Mouse (Mus musculus) spleen, postnatal 36 days (tissue): ENCODE measurements around the gene Ddah1.
"Not testable (repeated sequence)": the region's sequence is repeated elsewhere in the genome, so short reads cannot be mapped to it uniquely, and the experiment has no call there.

Experiments used
- DNase-seq, 2 experiments: peaks; one replicate each; pipeline ENCODE4 v3.0.0; 2022; ENCODE audit warnings: low spot score in 2 of 2, mixed read lengths in 1 of 2

Gene Ddah1

DNA sequence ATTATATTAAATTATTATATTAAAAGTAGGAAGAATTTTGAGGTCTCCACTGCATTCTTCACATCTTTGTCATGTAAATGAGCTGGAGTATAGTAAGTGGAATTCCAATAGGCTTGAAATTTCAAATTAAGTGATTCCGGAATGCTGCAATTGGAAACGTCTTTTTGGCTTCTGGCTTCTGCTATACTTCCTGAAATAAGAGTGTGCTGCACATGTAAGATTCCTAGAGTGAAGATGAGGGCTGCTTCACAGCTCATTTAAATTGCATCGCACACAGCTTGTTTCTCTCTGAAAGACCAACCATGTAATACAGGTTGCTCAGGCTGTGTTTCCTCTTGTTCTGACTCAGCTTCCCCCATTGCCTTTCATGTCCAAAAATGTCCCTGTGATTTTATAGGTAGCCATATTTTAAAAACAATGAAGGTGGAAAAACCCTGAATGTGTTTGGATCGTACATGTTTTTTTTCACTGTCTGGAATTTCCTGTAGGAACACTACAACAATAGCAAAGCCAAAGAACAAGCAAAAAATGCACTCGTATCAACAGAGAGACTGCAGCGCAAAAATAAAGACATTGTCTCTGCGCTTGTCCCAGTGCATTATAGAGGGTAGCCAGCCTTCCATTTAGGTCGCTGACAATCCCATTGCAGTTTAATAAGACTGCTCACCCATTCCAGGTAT, 105.7 kb downstream of the Ddah1 start:
- DNase-seq, result no peak

DNA sequence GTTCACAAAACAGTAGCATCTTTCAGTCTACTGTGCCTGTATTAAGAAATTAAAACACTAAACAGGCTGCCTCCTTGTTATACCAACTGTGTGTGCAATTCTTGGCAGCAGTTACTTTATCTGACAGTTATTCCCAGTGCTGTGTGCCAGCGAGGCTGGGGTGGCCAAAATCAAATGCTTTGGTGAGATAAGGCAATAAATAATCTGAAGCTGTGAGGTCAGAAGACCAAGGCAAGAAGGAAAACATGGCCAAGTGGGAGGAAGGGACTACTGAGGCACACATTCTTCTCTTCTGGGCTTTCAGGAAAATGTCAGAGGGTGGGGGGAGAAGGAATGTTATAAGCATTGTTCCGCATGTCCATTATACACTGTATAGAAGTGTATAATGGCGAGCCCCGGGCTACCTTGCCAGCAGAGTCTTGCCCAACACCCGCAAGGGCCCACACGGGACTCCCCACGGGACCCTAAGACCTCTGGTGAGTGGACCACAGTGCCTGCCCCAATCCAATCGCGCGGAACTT, 106.3 kb downstream of the Ddah1 start:
- no peak for DNase-seq

DNA sequence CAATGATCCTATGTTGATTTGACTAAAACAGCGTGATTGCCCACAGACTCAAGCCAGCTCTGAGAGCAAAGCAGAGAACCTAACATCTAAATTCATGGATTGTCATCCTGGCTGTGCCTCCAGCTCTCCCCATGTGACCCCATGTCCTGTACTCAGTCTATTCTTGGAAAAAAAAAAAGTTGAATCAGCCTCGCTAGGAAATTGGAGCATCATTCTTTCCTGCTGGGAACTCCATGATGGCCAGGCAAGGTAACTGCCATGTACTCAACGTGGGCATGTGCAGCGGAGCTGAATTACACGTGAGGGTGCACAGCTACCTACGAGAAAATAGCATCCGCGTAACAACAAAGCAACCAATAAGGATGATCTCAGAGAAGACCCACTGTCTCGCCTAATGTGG, 114.2 kb downstream of the Ddah1 start:
- DNase-seq, result no peak

DNA sequence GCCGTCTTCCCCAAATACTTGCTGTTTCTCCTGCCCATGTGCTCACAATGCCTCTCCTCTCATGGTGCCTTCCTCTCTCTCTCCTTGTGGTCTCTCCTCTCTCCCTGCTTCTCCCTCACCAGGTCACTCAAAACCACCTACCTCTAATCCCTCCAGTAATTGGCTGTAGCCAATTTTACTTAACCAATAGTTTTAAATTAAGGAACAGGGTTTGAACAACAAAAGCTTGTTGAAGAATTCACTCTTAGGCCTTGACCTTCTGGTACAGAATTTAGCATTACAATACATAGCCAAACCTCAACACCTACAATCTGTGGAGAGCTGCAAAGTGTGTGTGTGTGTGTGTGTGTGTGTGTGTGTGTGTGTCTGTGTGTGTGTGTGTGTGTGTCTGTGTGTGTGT, 114.8 kb downstream of the Ddah1 start:
- no peak for DNase-seq

DNA sequence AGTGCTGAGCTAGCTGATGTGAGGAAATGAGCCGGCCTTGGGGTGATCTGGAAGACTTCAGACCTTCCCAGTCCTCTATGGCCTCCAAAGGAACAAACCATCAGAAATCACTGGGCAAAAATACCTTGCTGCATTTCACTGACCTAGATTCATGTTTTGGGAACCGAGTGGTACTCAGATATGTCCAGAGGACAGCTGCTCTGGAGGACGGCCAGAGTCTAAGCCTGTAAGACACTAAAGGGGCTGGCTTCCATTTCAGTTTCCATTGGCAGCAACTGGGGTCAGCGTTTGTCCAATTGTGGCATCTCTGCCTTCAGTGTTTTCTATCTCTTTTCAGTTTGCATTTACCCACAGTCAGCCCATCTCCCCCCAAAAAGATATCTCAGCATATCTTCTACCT, 115.7 kb downstream of the Ddah1 start:
- no peak for DNase-seq

DNA sequence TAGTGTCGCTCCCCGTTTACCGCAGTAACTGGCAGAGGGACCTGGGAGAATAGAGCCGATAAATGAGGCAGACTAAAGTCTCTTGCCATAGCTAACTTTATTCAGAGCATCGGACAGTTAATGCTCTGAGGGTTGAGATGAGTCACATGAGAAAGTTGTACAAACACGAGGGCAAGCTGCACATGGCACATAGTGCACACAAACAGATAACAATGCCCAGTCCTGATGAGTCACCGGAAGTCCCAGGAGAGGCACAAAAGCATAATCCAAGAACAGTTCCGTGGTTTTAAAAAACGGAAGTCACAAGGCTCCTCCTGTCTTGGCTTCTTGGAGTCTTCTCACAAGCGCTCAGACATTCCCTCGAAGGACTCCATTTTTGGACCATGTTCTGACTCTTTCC, 117.6 kb downstream of the Ddah1 start:
- DNase-seq, result no peak

DNA sequence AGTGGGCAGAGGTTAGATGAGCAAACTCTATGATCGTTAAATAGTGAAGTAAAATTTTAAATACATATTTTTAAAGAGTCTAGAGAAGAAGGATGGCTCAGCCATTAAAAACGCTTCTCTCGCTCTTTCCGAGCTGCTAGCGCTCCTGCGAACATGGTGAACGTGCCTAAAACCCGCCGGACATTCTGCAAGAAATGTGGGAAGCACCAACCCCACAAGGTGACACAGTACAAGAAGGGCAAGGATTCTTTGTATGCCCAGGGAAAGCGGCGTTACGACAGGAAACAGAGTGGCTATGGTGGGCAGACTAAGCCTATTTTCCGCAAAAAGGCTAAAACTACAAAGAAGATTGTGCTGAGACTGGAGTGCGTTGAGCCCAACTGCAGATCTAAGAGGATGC, 120.4 kb downstream of the Ddah1 start:
- DNase-seq, result not testable (repeated sequence)

DNA sequence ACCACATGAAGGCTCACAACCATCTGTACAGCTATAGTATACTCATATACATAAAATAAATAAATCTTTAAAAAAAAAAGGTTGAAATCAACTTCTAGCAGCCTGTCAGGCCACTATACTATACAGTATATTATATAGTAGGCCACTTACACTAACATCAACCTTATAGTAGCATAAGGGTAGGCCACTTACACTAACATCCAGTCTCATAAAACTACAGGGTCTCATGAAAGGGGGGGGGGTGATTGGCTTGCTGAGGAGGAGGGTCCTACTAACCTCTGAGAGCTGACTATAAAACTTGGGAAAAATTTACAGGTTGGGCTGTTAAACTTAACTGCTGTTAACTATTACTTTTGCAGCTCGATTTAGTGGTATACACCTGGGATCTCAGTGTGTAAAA, 121.9 kb downstream of the Ddah1 start:
- no peak for DNase-seq

DNA sequence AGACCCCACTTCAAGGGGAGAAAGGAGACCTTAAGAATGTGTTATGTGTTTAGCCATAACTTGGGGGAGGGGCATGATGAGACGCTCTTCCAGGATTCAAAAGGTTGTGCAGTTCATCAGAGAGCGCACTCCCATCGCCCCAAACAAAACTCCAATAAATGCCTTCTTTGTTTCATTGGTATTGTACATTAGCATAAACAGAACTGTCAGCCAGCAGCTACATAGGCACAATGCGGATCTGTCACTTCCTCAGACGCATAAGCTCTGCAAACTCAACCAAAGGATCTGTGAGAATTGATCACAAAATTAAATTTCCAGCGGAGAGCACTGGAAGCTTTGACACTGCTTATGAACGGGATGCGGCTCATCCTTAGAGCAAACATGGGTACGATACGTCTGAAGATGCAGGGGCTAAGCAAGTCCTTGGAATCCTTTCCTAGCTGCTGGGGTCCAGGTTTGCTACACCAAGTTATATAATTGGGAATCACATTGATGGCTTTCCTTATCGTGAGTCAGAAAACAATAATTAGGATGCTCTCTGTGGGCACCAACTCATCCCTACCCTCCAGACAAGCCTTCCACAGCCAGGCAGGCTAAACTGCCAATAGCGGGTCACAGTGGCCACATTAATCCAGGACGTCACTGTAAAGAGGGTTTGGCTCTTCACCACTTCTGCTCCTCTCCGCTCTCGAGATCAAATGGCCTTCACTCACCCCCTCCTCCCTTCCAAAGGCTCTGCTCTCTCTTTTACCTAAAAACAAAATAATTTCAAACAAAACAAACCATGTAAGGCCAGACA, 123.8 kb downstream of the Ddah1 start:
- no peak for DNase-seq

DNA sequence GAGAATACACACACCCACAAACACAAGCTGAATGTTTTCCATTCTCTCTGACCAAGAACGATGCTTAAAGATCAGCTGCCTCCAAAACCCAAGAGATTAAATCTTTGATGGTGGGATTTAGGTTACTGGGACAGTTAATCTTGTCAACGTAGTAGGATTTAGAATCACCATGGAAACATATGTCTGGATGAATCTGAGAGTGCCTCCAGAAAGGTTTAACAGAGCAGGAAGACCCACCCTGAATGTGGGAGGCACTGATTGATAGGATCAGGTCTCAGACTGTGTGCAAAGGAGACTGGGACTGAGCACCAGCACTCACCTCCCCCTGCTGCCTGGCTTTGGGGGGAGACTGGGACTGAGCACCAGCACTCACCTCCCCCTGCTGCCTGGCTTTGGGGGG, 124.8 kb downstream of the Ddah1 start:
- DNase-seq, result no peak

DNA sequence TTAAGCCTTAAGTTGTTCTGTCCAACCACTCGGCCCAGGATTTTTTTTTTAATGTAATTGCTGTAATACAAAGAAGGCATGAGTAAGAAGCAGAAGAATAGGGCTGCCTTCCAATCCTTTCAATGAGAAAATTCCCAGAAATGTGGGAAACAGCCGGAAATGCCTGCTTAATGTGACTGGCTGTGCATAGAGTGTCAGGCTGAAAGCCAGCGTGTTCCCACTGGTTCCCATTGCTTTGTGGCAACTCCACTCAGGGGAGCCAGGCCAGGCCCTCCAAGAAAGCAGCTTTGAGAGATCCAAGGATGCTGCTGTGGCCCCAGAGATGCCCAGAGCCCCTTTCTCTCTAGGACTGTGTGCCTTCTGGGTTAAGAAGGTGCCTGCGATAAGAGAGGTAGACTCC, 126.9 kb downstream of the Ddah1 start:
- DNase-seq, result peak; percentile 5 to 11

DNA sequence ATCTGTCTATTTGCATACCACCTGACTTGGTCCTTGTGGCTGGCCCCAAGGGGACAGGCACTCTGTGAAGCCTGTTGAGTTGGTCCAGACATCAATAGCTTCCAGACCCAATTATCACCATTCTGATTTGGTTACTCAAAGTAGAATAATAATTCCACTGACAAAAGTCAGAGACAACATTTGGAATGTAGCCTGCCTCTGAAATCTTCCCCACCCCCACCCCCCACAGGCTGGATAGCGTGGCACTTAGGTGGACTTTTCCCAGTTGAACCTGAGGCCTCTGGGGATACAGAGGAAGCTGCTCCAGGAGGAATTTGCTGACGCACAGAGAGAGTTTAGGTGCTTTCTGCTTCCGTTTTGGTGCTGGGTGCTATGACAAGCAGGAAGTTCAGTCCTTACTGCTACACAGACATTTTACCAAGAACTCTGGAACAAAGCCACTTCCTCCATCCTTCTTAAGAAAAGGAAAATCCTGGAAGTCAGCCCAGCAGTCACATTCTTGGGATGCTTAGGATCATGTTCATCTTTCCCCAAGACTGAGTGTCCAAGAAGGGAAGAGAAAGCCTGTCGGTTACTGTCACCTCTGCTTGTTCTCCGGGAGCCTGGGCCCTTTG, 127.5 kb downstream of the Ddah1 start:
- DNase-seq, result no peak

DNA sequence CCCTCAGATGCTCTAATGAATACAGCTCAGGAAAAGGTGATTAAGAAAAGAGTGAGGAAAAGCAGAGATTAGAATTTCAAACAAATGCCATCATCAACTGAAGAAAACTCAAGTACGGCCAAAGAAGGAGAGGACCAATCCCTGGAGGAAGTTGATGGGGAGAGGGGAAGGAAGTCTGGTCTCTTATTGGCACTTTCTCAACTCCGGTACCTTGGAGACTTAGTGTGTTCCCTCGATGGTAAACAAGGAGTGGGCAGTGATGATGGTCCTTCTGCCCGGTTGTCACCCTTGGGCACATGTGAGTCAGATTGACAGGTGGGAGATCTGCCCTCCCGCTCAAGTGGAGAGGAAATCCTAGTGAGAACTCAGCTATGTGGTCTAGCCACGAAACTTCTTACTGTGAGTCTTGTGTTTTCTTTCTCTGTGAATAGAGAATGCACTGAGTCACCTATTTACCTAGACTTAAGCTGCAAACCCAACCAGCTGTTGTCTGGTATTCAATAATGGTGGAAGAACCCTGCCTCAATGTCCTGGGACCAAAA, 129.0 kb downstream of the Ddah1 start:
- no peak for DNase-seq

DNA sequence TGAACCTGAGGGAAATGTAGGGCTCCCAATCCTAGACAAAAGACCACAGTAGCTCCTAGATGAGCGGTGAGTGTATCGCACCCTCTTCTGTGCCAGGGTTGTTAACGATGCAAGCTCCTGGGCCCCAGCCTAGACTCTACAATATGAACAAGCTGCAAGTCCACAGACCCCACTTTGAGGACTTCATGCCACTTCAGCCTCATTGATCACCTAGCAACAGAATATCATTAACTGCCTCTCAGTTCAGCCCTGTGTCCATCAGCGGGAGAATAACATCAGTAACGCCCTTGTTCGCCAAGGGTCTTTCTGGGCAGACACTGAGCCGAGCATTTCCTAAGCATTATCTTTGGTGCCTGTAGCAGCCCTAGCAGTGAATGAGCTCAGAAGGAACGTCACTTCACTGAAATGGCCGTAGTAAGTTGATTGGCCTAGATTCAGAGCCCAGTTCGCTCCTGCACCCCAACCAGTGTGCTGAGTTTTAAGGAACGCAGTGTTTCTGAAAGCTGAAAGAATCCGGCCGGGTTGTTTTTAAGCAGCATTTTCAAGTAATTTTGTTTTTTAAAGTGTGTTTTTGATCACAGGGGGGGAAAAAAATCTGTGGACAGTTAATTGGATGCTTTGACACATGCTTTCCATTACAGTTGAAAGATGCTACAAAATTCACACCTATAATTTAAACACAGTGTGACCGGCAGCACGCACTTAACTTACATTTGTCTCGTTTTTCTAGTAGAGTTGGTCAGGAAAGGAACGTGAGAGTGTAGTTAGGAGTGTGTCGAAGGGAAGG, 132.1 kb downstream of the Ddah1 start:
- no peak for DNase-seq

DNA sequence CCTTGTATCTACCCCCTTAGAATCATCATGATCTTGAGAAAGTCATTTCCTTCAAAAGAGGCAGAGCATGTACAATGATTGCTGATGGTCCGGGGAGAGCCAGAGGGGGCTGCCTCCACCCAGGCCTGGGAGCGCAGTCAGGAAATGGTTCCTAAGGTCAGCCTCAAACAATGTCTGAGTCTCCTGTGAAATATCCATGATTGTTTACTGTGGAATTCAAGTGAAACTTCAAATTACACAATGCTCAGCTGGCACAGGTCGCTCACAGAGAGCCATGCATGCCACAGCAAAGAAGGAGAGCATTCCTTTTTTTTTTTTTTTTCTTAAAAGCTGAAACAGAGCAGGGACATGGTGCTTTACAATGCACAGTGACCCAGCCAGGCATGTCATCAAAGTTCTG, 134.0 kb downstream of the Ddah1 start:
- no peak for DNase-seq

DNA sequence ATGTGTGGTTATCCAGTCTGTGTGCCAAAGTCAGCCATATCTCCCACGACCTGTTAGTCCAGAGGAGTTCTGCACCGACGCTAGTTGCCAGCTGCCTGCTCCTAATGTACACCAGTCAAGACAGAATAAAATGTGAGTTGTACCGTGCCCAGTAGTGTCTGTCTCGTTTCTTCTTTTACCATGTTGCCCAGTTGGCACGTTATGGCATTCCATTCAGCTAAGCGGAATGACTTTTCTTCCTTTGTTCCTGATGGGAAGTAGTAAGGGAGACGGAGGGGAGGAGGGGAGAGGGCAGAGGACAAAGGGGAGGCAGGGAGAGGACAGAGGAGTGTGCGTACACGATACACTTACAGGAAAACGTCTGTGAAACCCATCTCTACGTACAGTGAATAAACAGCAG, 135.7 kb downstream of the Ddah1 start:
- no peak for DNase-seq

DNA sequence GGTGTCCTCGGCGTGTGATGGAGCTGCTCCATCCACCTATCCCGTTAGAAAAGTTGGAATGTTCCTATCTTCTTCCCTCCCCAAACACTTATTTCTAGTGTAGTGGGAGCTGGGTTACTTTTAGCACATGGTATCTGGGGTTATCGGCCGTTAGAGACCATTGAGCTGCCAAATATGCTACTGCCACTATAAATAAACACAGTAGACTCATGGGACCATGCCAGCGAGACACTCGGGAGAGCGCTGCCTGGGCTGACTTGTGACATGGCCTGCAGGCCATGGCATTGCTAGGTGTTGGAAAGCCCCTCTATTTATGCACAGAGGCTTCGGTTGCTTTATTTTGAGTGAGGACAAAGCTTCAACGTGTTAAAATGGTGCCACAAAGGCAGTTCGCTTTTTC, 139.3 kb downstream of the Ddah1 start:
- no peak for DNase-seq

DNA sequence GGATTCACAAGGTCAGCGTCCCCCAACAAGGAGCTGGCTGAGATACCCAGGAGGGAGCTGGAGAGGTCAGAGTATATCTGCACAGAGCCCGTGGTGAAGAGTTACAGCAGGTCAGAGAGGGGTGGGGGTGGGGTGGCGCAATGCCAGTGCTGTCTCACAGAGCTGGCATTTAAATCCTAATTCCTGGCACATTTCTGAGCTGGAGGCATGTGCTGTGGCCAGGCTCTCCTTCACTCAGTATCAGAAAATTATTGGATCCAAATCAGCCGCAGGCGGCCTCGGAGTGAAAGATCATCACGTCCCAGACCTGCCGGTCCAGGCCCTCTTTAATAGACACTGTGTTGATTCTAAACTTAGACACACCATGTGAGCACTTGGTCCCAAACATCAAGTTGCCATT, 141.4 kb downstream of the Ddah1 start:
- no peak for DNase-seq

DNA sequence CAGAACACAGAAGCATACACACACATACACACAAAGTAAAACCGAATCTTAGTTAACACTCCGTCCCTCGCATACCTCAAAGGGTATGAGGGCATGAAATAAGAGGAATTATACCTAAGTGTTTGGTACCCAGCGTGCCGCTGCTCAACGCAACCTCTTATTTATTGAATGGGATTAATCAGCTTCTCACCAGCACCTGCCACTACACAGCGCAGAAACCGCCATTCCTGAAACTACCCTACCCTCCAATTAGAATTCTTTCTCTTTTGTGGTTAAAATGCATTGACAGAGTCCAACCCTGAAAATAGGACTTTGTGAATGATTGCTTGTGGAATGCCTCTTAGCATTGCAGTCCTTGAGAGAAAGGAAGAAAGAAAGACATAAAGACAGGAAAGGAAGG, 145.1 kb downstream of the Ddah1 start:
- DNase-seq, result no peak

DNA sequence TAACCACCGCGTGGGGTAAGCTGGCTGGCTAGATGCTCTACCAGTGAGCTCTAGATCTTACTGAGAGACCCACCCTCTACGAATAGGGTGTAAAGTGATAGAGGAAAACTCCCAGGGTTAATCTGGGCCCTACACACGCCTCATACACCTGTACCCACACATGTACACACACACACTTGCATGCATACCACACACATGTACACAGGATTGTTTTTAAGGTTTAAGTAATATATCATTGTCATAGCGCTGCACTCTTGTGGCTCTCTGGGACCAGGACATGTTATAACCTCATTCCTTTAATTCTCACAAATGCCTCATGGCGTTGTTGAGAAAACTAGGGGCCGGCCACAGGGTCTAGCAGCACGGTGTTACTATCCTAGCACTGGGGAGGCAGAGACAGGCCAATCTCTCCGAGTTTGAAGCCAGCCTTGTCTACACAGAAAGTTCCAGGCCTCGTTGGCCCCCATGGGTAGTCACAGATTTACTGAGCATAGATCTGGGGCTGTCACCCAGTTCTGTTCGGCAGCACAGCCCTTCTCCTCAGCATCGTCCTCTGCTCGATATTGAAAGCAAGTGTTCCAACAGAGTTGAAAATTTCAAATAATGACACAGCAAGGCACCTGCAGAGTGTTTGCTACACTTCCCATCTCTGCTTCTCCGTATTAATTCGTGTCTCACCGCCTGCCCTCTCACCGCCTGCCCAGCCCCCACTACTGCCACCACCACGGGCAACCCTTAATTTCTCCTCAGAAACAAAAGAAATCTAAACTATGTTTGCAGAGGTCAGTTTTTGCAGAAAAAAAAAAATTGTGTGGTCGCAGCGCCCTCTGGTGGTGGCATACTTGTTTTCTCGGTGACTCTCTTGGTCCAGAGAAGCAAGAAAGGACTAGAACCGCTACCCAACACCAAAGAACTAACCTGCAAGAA, 146.6 kb downstream of the Ddah1 start:
- DNase-seq, result peak; percentile 4 to 17

DNA sequence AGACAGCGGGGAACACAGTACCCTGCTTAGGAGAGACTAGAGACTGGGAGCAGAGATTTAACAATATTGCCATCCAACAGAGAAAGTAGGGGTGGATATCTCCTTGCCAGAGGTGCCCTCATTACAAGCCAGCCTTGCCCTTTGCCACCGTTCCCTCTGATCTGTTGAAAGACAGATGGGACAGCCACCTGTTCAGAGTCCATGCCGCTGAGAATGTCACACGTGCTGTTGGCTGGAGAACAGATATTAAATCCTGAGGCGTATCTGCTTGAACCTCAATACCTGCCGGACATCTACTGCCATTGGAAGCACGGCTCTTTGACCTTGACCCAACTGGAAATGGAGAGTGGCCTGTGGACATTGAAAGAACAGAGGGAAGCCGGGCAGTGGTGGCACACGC, 148.1 kb downstream of the Ddah1 start:
- no peak for DNase-seq
